Mouse (Mus musculus): Measurements from ENCODE around the gene Lmod3.

Lmod3 gene

GRCm38 (mm10) chr6:97252711-97253221 is at the start of gene Lmod3:
Gene Lmod3 (minus strand): TSS chr6:97252759.
- DNase-seq (ENCODE audit: low spot score): no peak

GRCm38 (mm10) chr6:97302303-97302702 is 49.7 kb upstream of the Lmod3 start:
- no peak for DNase-seq (ENCODE audit: low spot score)

- DNase-seq (ENCODE audit: low spot score): no peak
Observed at GRCm38 (mm10) chr6:97300659-97301058, 48.1 kb upstream of the Lmod3 start.

GRCm38 (mm10) chr6:97300180-97300579 is 47.6 kb upstream of the Lmod3 start:
- no peak for DNase-seq (ENCODE audit: low spot score)

- DNase-seq (ENCODE audit: low spot score): no peak
Observed at GRCm38 (mm10) chr6:97297151-97297550, 44.6 kb upstream of the Lmod3 start.

GRCm38 (mm10) chr6:97295866-97296527 is 43.4 kb upstream of the Lmod3 start:
- DNase-seq (ENCODE audit: low spot score): no peak

- DNase-seq (ENCODE audit: low spot score): no peak
Observed at GRCm38 (mm10) chr6:97295416-97295815, 42.9 kb upstream of the Lmod3 start.

- DNase-seq (ENCODE audit: low spot score): no peak
Observed at GRCm38 (mm10) chr6:97293667-97294569, 41.4 kb upstream of the Lmod3 start.

- no peak for DNase-seq (ENCODE audit: low spot score)
Observed at GRCm38 (mm10) chr6:97292894-97293293, 40.3 kb upstream of the Lmod3 start.

- no peak for DNase-seq (ENCODE audit: low spot score)
Observed at GRCm38 (mm10) chr6:97292096-97292495, 39.5 kb upstream of the Lmod3 start.

GRCm38 (mm10) chr6:97291159-97291908 is 38.8 kb upstream of the Lmod3 start:
- DNase-seq (ENCODE audit: low spot score): no peak

- DNase-seq (ENCODE audit: low spot score): no peak
Observed at GRCm38 (mm10) chr6:97290687-97291086, 38.1 kb upstream of the Lmod3 start.

- DNase-seq (ENCODE audit: low spot score): no peak
Observed at GRCm38 (mm10) chr6:97289838-97290237, 37.3 kb upstream of the Lmod3 start.

- DNase-seq (ENCODE audit: low spot score): no peak
Observed at GRCm38 (mm10) chr6:97289316-97289820, 36.8 kb upstream of the Lmod3 start.

- no peak for DNase-seq (ENCODE audit: low spot score)
Observed at GRCm38 (mm10) chr6:97288047-97288855, 35.7 kb upstream of the Lmod3 start.

- no peak for DNase-seq (ENCODE audit: low spot score)
Observed at GRCm38 (mm10) chr6:97286332-97286731, 33.8 kb upstream of the Lmod3 start.

GRCm38 (mm10) chr6:97283676-97284075 is 31.1 kb upstream of the Lmod3 start:
- no peak for DNase-seq (ENCODE audit: low spot score)

- no peak for DNase-seq (ENCODE audit: low spot score)
Observed at GRCm38 (mm10) chr6:97278878-97279277, 26.3 kb upstream of the Lmod3 start.

- peak; percentile 40 for DNase-seq (ENCODE audit: low spot score)
Observed at GRCm38 (mm10) chr6:97278014-97278787, 25.6 kb upstream of the Lmod3 start.

- no peak for DNase-seq (ENCODE audit: low spot score)
Observed at GRCm38 (mm10) chr6:97276890-97277497, 24.4 kb upstream of the Lmod3 start.
